Mouse (Mus musculus): ENCODE data around the gene Tsku. TPM values are rescaled to one million over a fixed set of nuclear protein-coding genes. Genes with fewer than 3 reads are reported as not detected.

Gene Tsku
- polyA plus RNA-seq, 1 experiment from 2014 or later: 8.2 TPM

- WGBS: 31% methylated on average over 4 of the region's 4 CpGs
- Histone ChIP-seq H3K4me2 (replicated peaks) (peak overlapping the region; percentile 35), H3K9me3 (no peaks in the 10 kb centered on the region), H3K4me1 (replicated peaks) (peaks cover 34% of the 10 kb centered on the region), H3K36me3 (peaks cover 18% of the 10 kb centered on the region), H3K27ac (peak overlapping the region; percentile 0; the same call in 1 of the 2 replicates), H3K4me3 (replicated peaks) (no peak overlapping the region), H3K27me3 (replicated peaks) (no peaks in the 10 kb centered on the region), H3K9ac (0 out of 2 replicates have a peak overlapping the region, but pooled peaks have one; percentile 17)
- peak; percentile 59 for ATAC-seq
Observed at GRCm38 (mm10) chr7:98354921-98355310, 6.2 kb downstream of the Tsku start.

DNA sequence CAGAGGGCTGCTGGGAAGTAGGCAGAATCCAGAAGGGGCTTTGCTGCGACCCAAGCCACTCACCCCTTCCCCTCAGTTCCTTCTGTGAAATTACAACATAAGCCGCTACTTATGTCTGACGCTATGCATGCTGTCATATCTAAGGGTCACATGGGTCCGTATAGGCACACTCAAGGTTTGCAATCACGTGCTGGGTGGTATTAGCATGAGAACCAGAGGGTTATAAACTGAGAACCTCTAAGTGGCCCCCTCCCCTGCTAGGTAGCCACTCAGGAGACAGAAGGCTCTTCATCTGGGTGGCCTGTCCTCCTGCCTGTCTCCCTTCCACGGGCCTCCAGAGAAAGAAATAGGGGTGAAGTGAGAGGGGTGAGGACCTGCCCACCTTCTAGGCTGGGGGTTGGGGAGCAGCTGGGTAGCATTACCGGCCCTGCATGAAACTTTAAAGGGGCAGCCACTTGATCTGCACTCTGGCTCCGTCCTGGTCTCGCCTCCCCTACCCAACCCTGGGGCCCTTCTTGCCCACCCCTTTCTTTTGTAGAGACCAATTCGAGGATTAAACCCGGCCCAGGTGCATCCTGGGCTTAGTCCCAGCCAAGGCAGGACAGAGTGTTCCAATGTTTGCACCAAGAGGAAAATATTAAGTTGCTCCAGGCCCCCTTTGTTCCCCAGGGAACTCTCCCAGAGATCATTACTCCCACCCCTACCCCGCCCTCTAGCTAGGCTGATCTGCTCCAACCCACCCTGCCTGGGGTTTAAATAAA is 6.8 kb downstream of the Tsku start:
- H3K9me3 ChIP-seq: no peaks in the 10 kb centered on the region
- ATAC-seq: peak; percentile 51
- H3K4me2 ChIP-seq (replicated peaks): peak overlapping the region; percentile 35
- no peak overlapping the region for H3K4me3 ChIP-seq (replicated peaks)
- 27% methylated on average over 12 of the region's 12 CpGs for WGBS
- peaks cover 18% of the 10 kb centered on the region for H3K36me3 ChIP-seq
- H3K9ac ChIP-seq: 0 out of 2 replicates have a peak overlapping the region, but pooled peaks have one; percentile 17
- H3K4me1 ChIP-seq (replicated peaks): peaks cover 29% of the 10 kb centered on the region
- H3K27me3 ChIP-seq (replicated peaks): no peaks in the 10 kb centered on the region
- H3K27ac ChIP-seq: peak overlapping the region; percentile 0; the same call in 1 of the 2 replicates

DNA sequence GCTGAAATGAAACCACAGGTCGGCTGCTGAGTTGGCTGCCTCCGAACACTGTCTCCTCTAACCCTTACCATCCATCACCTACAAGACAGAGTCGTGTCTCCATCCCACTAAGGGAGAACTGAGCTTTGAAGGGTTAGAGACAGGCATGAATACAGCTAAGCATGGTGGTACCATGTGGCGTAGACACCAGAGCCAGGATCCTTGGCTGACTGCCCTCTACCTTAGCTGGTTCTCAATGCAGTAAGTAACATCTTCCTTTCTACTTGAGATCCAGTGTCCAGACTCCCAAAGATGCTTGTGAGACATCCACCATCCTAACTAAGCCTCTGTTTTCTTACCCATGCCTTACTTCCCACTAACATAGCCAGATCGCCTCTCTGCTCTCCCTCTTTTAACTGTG is 7.5 kb downstream of the Tsku start:
- Histone ChIP-seq H3K9me3 (no peaks in the 10 kb centered on the region), H3K36me3 (peaks cover 18% of the 10 kb centered on the region), H3K4me3 (replicated peaks) (no peak overlapping the region), H3K9ac (no peak overlapping the region), H3K27ac (no peak overlapping the region), H3K4me2 (replicated peaks) (no peak overlapping the region), H3K4me1 (replicated peaks) (peaks cover 26% of the 10 kb centered on the region), H3K27me3 (replicated peaks) (no peaks in the 10 kb centered on the region)
- ATAC-seq: no peak
- WGBS: 85% methylated on average over 5 of the region's 5 CpGs

DNA sequence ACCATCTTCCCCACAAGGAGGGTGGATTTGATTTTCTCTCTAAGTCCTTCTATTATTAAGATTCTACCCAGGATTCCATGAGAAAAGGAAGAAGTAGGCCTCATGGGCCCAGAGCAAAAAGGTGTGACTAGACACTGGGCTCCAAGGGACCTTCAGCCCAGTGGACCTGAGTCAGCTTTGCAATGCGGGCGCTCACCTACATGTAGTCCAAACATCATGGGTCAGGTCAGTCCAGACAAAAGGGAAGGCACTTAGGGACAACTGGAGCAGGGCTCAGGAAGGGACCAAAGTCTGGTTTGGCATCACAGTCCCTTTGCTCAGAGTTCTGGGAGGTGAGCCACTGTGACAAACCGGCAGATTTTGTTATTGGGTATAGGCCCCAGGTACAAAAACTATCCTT is 9.6 kb downstream of the Tsku start:
- WGBS: 92% methylated on average over 3 of the region's 3 CpGs
- peaks cover 24% of the 10 kb centered on the region for H3K4me1 ChIP-seq (replicated peaks)
- peaks cover 18% of the 10 kb centered on the region for H3K36me3 ChIP-seq
- H3K9ac ChIP-seq: no peak overlapping the region
- no peaks in the 10 kb centered on the region; the same call in 1 of the 2 replicates for H3K27me3 ChIP-seq (replicated peaks)
- no peak overlapping the region for H3K27ac ChIP-seq
- H3K9me3 ChIP-seq: no peaks in the 10 kb centered on the region
- ATAC-seq: no peak
- no peak overlapping the region for H3K4me2 ChIP-seq (replicated peaks)
- H3K4me3 ChIP-seq (replicated peaks): no peak overlapping the region

DNA sequence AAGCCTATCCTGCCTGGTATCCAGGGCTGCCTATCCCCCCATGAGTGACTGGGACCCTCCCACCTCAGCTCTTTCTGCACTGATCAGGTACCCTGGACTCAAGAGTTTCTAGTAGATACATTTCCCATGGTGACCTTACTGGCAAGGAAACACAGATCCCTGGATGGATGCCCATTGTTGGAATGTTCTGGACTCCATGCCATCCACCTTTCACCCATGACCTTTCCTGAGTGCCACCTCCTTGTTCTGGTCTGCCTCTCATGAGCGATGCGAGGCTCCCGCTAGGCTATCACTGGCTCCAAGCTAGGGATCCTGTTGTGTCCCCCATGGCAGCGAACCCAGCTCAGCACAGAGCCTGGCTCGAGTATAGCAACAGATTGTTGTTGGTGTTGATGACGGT is 11.3 kb downstream of the Tsku start:
- 93% methylated on average over 6 of the region's 6 CpGs for WGBS
- peaks cover 18% of the 10 kb centered on the region for H3K36me3 ChIP-seq

DNA sequence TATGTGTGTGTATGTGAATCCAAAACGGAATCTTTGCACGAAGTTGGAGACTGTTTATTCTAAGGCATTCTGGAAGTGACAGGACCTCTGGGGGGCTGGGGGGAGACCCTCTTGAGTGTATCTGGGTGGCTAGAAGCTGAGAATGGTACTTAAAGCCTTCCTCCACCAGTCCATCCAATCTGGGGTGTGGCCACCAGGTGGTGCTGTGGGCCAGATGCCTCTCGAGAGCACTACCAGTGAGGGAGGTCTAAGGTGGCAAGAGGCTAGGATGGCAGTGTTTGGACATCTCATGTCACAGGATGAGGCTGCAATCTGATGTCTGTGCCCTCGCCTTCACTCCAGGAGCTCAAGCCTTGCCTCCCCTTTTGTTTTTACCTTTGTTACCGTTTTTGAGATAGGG is 12.0 kb downstream of the Tsku start:
- H3K4me1 ChIP-seq (replicated peaks): no peaks in the 10 kb centered on the region; the same call in 1 of the 2 replicates
- H3K4me2 ChIP-seq (replicated peaks): no peak overlapping the region
- H3K9me3 ChIP-seq: no peaks in the 10 kb centered on the region
- H3K36me3 ChIP-seq: peaks cover 18% of the 10 kb centered on the region
- WGBS: 17% methylated on average over 5 of the region's 5 CpGs
- peaks cover 2% of the 10 kb centered on the region for H3K27me3 ChIP-seq (replicated peaks)
- no peak overlapping the region for H3K27ac ChIP-seq
- H3K9ac ChIP-seq: no peak overlapping the region
- peak; percentile 71 for ATAC-seq
- no peak overlapping the region for H3K4me3 ChIP-seq (replicated peaks)

More for the DNA sequence above, 11.3 kb downstream of the Tsku start:
- Histone ChIP-seq H3K4me2 (replicated peaks) (no peak overlapping the region), H3K27ac (no peak overlapping the region), H3K9me3 (no peaks in the 10 kb centered on the region), H3K27me3 (replicated peaks) (no peaks in the 10 kb centered on the region; the same call in 1 of the 2 replicates), H3K4me1 (replicated peaks) (peaks cover 7% of the 10 kb centered on the region), H3K4me3 (replicated peaks) (no peak overlapping the region), H3K9ac (no peak overlapping the region)
- ATAC-seq: no peak

DNA sequence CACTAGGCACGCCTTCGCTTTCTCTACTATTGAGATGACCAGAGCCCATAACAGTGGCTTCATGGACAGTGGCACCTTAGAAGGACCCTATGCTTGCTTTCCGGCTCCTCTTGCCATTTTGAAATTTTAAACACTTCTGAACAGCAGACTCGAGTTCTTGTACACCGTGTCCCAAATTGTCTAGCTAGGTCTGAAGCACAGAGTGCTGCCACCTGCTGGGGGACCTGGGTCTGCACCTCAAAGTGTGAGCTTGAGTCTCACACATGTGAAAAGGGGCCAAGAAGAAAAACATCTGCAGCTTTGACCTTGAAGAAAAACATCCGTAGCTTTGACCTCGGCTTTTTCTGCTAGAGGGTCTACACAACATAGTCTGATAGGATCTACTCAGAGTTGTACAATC is 13.1 kb downstream of the Tsku start:
- no peak overlapping the region for H3K27ac ChIP-seq
- H3K9ac ChIP-seq: no peak overlapping the region
- peaks cover 18% of the 10 kb centered on the region for H3K36me3 ChIP-seq
- ATAC-seq: no peak
- H3K4me1 ChIP-seq (replicated peaks): no peaks in the 10 kb centered on the region
- peaks cover 4% of the 10 kb centered on the region for H3K27me3 ChIP-seq (replicated peaks)
- H3K4me3 ChIP-seq (replicated peaks): no peak overlapping the region
- H3K4me2 ChIP-seq (replicated peaks): no peak overlapping the region
- WGBS: 47% methylated on average over 7 of the region's 7 CpGs
- no peaks in the 10 kb centered on the region for H3K9me3 ChIP-seq

DNA sequence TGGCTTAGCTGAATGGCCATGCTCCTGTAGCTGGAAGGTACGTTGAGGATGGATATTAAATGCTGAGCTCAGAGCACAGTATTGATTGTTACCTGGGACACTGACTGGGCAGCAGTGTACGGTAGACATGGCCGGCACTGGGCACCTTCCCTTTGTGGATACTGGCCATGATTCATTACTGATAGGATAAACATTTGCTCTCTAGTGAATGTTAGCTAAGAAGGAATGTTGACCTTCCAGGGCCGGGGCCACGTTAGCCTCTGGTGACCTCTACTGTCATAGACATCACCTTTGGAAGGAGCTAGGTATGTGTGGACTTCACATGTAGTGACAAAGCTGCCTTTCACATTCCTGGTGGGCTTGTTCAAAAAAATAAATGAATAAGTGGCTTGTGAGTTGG is 13.7 kb downstream of the Tsku start:
- Histone ChIP-seq H3K36me3 (peaks cover 18% of the 10 kb centered on the region), H3K27ac (no peak overlapping the region), H3K4me1 (replicated peaks) (no peaks in the 10 kb centered on the region), H3K9me3 (no peaks in the 10 kb centered on the region), H3K4me2 (replicated peaks) (no peak overlapping the region), H3K9ac (no peak overlapping the region), H3K27me3 (replicated peaks) (peaks cover 7% of the 10 kb centered on the region), H3K4me3 (replicated peaks) (no peak overlapping the region)
- 19% methylated on average over 5 of the region's 5 CpGs for WGBS
- ATAC-seq: no peak

GRCm38 (mm10) chr7:98345036-98345435 is 16.1 kb downstream of the Tsku start:
- 0 out of 2 replicates have a peak, but pooled peaks cover 2% of the 10 kb centered on the region for H3K36me3 ChIP-seq
- H3K27ac ChIP-seq: no peak overlapping the region
- no peak for ATAC-seq
- no peaks in the 10 kb centered on the region for H3K9me3 ChIP-seq
- WGBS: 56% methylated on average over 6 of the region's 6 CpGs
- no peak overlapping the region for H3K9ac ChIP-seq
- H3K27me3 ChIP-seq (replicated peaks): peaks cover 10% of the 10 kb centered on the region
- H3K4me1 ChIP-seq (replicated peaks): no peaks in the 10 kb centered on the region
- H3K4me2 ChIP-seq (replicated peaks): no peak overlapping the region
- H3K4me3 ChIP-seq (replicated peaks): no peak overlapping the region

DNA sequence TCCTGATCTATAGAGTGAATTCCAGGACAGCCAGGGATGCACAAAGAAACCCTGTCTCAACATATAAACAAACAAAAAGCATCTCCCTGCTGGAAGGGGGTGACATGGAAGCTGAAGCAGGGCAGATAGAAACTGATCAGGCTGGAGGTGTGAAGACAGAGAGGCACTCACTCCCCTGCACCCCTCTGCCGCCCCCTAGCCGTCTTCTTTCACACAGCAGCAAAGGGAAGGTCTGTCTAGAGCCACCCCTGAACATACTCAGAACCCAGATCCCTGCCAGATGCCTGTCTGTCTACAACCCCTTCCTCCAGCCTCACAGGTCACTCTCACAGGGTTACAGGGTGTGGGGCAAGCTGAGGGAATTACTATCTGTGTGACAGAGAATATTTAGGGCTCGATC is 16.8 kb downstream of the Tsku start:
- Histone ChIP-seq H3K9me3 (no peaks in the 10 kb centered on the region), H3K4me2 (replicated peaks) (no peak overlapping the region), H3K9ac (no peak overlapping the region), H3K27ac (no peak overlapping the region), H3K4me1 (replicated peaks) (no peaks in the 10 kb centered on the region), H3K27me3 (replicated peaks) (peaks cover 10% of the 10 kb centered on the region), H3K4me3 (replicated peaks) (no peak overlapping the region), H3K36me3 (no peaks in the 10 kb centered on the region)
- 18% methylated on average over 3 of the region's 3 CpGs for whole genome bisulfite sequencing
- no peak for ATAC-seq

GRCm38 (mm10) chr7:98342249-98342648 is 18.9 kb downstream of the Tsku start:
- peaks cover 10% of the 10 kb centered on the region for H3K27me3 ChIP-seq (replicated peaks)
- H3K9me3 ChIP-seq: no peaks in the 10 kb centered on the region
- no peaks in the 10 kb centered on the region for H3K36me3 ChIP-seq
- H3K4me3 ChIP-seq (replicated peaks): no peak overlapping the region
- no peak overlapping the region for H3K27ac ChIP-seq
- H3K4me1 ChIP-seq (replicated peaks): no peaks in the 10 kb centered on the region
- no peak overlapping the region for H3K4me2 ChIP-seq (replicated peaks)
- ATAC-seq: no peak
- WGBS: 63% methylated on average over 3 of the region's 3 CpGs
- no peak overlapping the region for H3K9ac ChIP-seq

DNA sequence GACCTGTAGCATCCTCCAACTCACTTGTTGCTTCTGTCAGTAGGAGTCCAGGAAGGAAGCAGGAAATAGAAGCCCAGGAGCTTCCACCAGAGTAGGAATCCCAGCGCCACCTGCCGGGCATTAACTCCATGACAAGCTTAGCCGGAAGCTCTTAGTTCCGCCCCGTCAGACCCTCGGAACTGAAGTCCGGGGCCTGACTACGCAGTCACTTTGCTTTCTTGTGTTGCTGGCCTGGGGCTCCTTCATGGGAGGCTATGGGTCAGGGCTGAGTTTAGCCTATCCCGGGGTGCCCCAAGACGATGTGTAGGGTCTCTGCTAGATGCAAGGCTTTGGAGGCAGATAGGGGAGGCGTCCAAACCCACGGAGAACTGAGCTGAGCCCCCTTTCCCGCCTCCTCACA is 19.7 kb downstream of the Tsku start:
- no peaks in the 10 kb centered on the region for H3K4me1 ChIP-seq (replicated peaks)
- 5% methylated on average over 13 of the region's 13 CpGs for WGBS
- H3K9me3 ChIP-seq: no peaks in the 10 kb centered on the region
- H3K27ac ChIP-seq: no peak overlapping the region
- peak; percentile 85 for ATAC-seq
- H3K9ac ChIP-seq: peak overlapping the region; percentile 59
- H3K4me3 ChIP-seq (replicated peaks): peak overlapping the region; percentile 36
- peaks cover 10% of the 10 kb centered on the region; the same call in 1 of the 2 replicates for H3K27me3 ChIP-seq (replicated peaks)
- peak overlapping the region; percentile 85 for H3K4me2 ChIP-seq (replicated peaks)
- no peaks in the 10 kb centered on the region for H3K36me3 ChIP-seq

DNA sequence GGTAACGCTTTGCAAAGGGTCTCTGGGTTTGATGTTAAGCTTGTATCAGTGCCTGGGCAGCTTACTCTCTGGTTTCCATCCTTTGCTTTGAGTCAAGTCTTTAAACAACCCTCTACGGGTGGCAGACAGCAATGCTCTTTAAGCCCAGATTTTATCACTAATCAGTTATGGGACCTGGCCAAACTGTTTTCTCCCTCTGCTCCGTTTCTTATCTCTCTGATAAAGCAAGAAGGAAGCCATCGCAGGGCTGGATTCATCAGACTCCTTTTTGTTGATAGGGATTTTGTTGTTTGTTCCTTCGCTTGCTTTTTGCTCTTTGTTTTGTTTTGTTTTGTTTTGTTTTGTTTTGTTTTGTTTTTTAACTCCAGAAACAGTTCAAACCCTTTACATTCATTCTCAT is 20.8 kb downstream of the Tsku start:
- Histone ChIP-seq H3K4me1 (replicated peaks) (no peaks in the 10 kb centered on the region), H3K4me3 (replicated peaks) (no peak overlapping the region), H3K9ac (no peak overlapping the region), H3K4me2 (replicated peaks) (no peak overlapping the region), H3K27ac (no peak overlapping the region), H3K9me3 (no peaks in the 10 kb centered on the region), H3K27me3 (replicated peaks) (peaks cover 10% of the 10 kb centered on the region; the same call in 1 of the 2 replicates), H3K36me3 (no peaks in the 10 kb centered on the region)
- no peak for ATAC-seq
- 59% methylated on average over 5 of the region's 5 CpGs for WGBS

All from intestine, embryonic 15.5 days (tissue).